Mouse (Mus musculus) mesoderm, embryonic 11.5 days (tissue): Measurements from ENCODE around the gene Rab1b.
"Not testable (repeated sequence)": the region's sequence is repeated elsewhere in the genome, so short reads cannot be mapped to it uniquely, and the experiment has no call there.

Source experiments
- DNase-seq: peaks from one replicate; pipeline ENCODE4 v3.0.0-alpha.2; 2012; ENCODE audit warnings: low read depth, low spot score

Rab1b gene

GRCm38 (mm10) chr19:5097521-5098362 is 9.1 kb downstream of the Rab1b start:
- peak; percentile 63 for DNase-seq

GRCm38 (mm10) chr19:5095887-5096474 is 10.9 kb downstream of the Rab1b start:
- DNase-seq, result no peak

- no peak for DNase-seq
These were observed 12.0 kb downstream of the Rab1b start for GRCm38 (mm10) chr19:5094746-5095417.

GRCm38 (mm10) chr19:5094243-5094632 is 12.6 kb downstream of the Rab1b start:
- peak; percentile 96 for DNase-seq

DNA sequence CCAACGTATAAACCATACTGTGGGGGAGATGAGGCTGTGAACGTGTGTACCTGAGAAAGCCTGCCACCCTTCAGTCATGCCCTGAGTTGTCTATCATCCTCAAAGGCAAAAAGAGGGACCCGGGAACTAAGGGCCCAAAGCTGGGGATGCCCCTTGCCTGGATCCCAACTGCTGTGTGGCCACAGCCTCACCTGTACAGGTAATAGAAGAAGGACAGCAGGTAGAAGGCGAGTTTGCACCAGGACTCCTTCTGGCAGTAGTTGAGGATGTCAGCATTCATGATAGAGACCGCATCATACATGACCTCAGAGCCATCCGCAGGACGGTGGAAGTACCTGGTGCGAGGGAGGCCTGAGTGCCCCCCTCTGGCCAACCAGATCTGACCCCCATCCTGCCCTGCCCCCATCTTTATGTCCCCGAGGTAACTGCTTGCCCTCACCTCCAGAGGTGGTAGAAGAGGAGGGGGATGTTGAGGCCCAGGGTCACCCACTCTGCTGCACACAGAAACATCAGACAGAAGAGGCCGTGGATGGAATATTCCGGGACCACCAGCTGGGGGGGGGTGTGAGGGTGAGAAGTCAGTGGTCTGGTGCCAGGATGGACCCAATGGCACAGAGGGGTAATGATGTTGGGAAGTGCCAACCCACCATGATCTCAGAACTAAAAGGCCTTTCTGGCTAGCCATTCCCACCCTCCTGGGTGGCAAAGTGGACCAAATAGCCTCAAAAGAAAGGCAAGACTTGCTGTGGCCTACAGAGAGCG is 13.2 kb downstream of the Rab1b start:
- no peak for DNase-seq

GRCm38 (mm10) chr19:5092083-5092482 is 14.8 kb downstream of the Rab1b start:
- no peak for DNase-seq

DNA sequence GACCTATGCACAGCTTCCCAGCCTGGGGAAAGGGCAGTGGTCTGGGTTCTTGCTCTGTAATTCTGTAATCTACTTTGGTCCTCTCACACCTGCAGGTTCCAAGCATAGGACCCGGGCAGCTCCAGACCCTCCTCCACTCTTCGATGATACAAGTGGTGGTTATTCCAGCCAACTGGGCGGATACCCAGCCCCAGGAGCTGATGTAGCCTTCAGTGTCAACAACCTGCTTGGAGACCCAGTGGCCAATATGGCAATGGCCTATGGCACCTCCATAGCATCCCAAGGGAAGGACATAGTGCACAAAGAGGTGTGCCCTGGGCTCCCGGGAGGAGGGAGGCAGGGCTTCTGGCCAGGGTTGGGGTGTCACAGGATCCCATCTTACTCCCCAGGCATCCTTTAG is 17.5 kb downstream of the Rab1b start:
- no peak for DNase-seq

DNA sequence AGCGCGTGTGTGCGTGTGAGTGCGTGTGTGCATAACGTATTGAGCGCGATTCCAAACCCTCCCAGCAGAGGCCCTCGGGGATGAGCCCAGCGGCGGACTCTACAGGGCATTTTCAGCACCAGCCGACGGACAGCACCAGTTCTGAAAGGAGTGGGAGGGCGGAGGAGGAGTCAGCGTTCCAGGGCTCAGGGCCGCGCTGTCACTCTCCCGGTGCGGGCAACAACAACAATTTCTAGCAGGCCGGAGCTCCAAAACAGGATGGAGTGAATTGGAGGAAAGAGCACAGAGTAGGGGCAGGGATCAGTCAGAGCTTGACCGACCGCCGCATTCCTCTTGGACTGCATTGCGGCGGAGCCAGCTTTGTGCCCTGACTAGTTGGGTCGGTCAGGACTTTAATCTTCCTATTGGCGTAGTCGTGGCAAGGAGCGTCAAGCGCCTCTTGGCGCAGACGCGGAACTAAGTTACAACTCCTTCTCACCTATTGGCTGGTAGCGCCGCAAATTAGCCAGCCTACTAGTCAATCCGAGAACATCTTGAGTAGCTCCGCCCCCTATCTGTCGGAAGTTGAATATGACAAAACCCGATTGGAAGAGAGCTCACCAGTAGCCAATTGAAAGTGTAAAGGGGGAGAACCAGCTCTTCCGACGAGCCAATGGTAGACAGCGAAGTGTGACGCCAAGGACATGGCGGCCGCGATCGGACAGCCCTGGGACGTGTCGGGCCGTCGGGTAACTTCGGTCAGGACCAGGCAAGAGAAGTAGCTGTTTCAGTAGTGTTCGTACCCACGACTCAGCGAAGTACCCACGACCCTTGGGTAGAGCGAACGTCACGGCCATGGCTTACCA is 18.8 kb downstream of the Rab1b start, which contains the start of gene Yif1a:
Gene Yif1a, plus strand, starts transcription at position 655 of the 845 bp plus-strand sequence.
- DNase-seq, result peak; percentile 98

DNA sequence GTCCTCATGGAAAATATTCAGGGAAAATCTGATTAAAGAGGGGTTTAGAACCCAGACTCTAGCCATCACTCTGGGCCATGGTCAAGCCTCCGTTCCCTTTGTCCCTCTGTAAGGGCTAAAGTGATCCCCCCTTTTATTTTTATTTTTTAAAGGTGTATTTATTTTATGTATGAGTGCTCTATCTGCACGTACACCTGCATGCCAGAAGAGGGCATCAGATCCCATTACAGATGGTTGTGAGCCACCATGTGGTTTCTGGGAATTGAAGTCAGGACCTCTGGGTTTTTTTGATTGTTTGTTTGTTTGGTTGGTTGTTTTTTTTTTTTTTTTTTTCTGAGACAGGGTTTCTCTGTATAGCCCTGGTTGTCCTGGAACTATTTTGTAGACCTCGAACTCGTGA is 20.3 kb downstream of the Rab1b start:
- DNase-seq, result not testable (repeated sequence)

GRCm38 (mm10) chr19:5085145-5085863 is 21.6 kb downstream of the Rab1b start, which contains the start of gene Tmem151a:
Tmem151a (minus strand) TSS chr19:5085531.
- DNase-seq, result no peak

GRCm38 (mm10) chr19:5084834-5085144 is 22.1 kb downstream of the Rab1b start:
- DNase-seq, result no peak

- DNase-seq, result no peak
These were observed 22.7 kb downstream of the Rab1b start for GRCm38 (mm10) chr19:5083961-5084833.

GRCm38 (mm10) chr19:5082596-5082995 is 24.3 kb downstream of the Rab1b start:
- DNase-seq, result no peak

GRCm38 (mm10) chr19:5082005-5082404 is 24.9 kb downstream of the Rab1b start:
- no peak for DNase-seq

DNA sequence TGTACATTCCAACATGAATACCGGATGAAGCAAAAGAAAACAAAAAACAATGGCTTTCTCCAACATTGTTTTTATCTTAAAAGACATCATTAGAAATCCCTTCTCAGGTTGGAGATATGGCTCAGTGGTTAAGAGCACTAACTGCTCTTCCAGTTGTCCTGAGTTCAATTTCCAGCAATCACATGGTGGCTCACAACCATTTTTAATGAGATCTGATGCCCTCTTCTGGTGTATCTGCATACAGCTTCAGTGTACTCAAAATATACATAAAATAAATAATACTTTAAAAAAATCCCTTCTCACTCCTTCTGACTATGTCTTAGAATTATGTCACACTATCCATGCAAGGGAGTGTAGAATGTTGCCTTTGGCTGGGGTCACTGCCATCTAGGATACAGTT is 27.6 kb downstream of the Rab1b start:
- DNase-seq, result no peak

DNA sequence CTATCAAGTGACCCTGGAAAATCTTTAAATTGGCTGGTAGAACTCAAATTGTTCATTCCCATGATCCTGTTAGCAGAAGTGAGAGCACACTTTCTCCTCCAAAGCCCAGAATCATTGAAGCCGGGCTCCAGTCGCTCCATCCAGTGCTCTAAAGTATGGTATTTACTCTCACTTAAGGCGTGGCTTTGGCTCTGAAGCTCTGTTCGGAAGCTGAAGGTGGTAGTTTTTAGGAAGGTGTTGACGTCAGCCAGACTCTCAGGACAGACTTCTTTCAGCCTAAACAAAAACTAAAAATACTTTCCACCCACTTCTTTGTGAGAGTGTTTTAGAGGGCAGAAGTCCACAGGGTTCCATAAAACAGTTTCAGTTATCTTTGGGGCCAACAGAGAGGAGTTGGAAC is 33.4 kb downstream of the Rab1b start:
- DNase-seq, result no peak

DNA sequence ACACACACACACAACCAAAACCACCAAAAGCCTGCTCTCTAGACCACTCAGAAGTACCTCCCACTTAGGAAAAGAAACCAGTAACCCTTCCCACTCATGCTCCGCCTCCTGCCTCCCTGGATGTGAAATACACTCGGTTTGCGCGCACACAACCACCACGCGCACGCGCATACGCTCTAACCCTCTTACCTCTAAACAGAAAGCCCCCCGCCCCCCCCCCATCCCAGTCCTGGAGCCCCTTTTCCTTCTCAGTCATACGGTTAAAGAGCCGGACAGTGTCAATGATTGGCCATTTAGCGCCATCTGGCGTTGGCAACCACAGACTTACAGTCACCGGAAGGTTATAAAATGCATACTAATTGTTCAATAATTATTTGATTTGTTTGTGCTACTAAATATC is 33.8 kb downstream of the Rab1b start:
- DNase-seq, result peak; percentile 81

DNA sequence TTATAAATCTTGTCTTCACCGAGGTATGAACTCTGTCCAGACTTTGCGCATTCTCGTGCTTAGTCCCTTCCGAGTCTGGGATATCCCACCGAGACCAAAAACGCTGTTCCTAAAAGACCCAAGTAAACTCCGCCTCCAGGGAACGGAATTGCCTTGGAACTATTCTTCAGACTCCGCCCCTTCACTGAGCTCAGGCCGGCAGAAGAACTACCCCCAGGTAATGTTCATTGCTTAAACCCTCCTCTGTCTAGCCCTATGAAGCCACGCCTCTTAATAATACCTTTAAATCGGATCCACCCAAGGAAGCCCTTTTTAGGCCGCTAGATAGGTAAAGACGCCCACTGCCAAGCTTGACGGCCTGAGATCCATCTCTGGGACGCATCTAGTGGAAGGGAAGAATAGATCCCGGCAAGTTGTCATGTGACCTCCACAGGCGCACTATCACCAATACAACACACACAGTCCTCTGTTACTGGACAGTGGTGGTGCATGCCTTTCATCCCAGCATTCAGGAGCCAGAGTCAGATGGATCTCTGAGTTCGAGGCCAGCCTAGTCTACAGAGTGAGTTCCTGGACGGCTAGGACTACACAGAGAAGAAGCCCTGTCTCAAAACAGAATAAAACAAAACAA is 34.4 kb downstream of the Rab1b start:
- peak; percentile 77 for DNase-seq
